Mouse (Mus musculus): ENCODE data around the gene Lrp4. TPM values are rescaled to one million over a fixed set of nuclear protein-coding genes. Genes with fewer than 3 reads are reported as not detected.

Gene Lrp4
- total RNA-seq, 4 experiments from 2014 or later, result 6.9 to 9.4 (median 9.2) TPM

DNA sequence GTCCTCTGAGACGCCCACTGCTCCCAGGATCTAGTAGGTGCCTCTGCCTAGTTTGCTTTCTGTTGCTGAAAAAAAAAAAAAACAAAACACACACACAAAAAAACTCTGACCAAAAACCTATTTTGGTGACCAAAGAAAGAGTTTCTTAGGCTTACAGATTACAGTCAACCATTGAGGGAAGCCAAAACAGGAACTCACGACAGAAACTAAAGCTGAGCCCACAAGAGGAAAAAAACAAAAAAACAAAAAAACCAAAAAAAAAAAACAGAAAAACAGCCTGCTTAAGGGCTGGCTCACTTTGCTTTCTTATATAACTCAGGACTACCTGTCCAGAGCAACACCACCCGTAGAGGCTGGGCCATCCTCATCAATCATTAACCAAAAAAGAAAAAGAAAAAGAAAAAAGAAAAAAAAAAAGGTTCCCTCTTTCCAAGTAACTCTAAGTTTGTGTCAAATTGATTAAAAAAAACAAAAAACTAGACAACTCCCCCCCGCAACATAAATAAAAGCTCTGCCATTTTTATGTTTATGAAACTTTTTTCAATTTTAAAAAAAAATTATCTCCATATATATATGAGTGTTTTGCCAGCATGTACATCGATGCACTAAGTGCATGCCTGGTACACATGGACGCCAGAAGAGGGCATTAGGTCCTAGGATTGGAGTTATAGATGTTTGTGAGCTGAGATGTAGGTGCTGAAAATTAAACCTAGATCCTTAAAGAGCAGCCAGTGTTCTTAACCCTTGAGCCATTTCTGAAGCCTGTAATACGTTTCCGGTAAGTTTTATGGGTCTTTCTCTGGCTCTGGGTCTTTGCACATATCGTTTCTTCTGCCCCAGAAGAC lies 3.9 kb upstream of the Lrp4 start:
- DNase-seq (ENCODE audit: low spot score in 2 of 2), result no peak

DNA sequence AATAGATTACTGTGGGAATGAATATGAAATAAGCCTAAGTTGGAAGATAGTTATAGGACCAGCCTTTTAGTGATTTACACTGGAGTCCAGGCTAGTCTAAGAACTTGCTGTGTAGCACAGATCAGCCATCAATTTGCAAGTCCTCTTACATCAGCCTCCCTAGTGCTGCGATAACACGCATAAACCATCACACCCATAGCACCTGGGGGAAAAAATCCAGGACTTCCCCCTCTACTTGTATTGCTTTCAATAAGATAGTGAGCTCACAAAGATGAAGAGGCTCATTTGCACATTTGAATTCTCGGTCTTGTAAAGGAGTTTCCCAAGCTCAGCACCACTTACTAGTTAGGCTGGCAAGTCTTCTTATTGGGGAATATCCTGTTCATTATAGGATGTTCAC lies 2.9 kb upstream of the Lrp4 start:
- no peak for DNase-seq (ENCODE audit: low spot score in 2 of 2)

DNA sequence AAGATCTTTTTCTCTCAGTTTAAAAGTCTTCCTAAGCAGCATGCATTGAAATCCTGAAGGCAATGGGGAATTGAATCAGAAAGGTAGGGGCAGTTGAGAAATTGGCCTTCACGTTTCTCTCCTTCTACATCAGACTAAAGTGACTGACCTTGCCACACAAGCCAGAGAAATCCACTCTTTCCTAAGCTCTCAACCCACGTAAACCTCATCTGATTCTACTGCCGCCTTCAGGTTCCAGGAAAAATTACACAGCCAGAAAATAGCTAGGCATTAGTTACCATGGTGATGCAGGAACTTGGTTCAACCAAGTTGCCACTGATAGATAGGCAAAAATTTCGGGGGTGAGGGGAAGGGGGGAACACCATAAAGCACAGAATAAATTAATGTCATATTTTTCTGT lies 1.5 kb upstream of the Lrp4 start:
- DNase-seq (ENCODE audit: low spot score in 2 of 2), result no peak

DNA sequence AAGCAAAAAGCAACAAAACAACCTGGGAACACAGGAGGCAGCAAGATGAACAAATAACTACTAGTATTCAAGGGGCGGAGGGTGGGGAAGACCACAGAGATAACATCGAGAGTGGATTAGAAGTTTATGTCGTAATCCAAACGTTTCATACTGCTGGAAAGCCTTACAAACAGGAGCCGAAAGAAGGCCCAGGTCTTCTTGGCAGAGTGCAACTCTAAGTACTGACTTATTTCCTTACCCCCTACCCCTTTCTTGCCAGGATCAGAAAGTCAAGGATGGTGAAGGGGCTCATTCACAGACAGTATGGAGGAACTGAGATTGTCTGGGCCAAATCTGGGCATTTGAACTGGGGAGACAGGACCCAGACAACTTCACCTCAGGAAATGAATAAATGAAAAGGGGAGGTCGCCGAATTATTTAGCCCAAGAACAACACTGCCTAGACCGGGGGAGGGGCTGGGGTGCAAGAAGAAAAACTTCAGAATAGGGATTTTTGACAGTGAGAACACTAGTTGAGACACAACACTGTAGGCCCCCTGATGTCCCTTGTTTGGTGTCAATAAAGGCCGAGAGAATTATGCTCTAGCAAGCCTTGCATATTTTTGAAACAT lies 715 bp upstream of the Lrp4 start:
- DNase-seq (ENCODE audit: low spot score in 2 of 2), result no peak

DNA sequence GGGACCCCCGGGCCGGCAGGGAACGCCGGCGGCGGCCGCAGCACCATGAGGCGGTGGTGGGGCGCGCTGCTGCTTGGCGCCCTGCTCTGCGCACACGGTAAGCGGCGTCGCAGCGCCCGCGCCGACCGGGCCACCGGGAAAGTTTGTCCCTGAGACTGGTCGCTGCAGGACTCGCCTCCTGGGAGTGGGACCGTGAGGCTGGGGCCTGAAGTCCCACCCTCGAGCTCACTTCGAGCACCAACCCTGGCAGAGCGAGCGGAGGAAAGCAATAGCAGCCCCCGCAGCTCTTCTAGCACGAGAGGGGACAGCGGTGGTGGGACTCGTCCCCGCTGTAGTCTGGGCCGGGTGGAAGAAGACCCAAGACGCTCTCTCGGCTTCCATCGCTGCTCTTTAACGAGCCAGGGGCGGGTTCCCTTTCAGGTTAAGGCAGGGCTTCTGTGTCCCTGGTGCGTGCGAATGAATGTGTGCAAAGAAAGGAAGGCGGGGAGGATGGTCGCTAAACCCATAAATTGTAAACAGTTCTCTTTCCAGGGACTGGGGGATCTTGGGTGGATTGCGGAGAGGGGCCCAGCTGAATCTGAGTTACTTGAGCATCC lies 443 bp downstream of the Lrp4 start:
- no peak for DNase-seq (ENCODE audit: low spot score in 2 of 2)

DNA sequence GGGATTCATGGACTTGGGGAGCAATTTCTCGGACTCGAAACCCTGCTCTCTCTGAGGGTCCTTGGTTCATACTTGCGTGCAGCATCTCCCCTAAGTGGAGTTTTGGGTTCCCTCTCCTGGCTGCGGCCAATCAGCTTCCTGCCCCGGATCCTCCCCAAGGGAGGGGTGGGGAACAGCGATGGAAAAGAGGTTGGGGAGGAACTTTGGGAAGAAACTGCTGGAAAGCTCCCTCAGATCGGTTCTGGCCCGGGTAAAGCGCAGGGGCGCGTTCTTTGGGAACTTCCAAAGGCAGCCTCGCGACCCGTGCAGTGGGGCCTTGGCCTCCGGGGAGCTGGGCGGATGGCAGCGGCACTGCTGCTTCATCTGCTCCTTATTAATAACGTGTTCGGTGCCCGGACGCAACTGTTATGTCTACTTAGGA lies 951 bp downstream of the Lrp4 start:
- peak in 1 of 2 experiments; percentile 39 for DNase-seq (ENCODE audit: low spot score in 2 of 2)

DNA sequence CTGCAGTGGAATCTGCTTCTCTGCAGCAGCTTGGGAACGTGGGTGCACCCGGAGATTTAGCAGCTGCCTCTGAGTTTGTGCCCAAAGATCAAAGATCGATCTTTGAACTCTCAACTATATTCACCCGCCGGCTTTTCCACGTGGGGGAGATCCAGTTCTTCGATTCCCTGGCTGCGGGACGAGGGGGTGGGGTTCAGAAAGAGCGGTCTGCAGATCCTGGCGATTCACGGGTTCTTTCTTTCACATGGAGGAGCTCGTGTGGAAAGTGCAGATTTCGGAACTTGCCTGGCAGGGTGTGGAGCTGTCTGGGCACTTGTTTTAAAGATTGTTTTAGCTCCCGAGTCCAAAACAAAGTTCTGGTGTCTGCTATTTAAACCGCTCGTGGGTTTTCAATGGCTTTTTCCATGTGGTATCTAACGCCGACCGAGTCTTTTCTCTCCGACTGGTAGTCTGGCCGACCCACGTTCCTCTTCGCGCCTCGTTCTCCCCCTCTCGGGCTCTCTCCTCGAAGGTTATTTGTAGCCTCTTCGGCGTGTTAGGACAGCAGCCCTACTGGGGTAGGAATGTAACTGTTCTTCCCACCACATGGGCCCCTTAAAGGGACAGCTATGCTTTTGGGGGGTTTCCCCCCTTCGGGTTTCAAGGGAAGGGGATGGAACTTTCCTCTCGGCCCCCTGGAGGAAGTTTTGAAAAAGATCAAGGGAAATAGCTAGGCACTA lies 1.5 kb downstream of the Lrp4 start:
- DNase-seq (ENCODE audit: low spot score in 2 of 2), result no peak

DNA sequence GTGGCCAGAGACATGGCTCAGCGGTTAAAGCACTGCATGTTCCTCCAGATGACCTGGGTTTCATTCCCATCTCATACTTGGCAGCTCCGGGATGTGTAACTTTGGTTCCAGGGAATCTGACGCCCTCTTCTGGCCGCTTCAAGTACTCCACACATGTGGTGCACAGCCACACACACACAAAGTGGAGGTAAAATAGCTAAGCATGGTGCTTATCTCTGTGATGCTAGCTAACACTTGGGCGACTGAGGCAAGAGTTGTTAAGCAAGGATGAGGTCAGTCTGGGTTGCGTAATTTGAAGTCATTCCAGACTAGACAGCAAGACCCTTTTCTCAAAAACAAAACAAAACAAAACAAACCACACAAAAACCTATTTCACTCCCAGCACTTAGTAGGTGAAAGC lies 2.8 kb downstream of the Lrp4 start:
- DNase-seq (ENCODE audit: low spot score in 2 of 2), result no peak

DNA sequence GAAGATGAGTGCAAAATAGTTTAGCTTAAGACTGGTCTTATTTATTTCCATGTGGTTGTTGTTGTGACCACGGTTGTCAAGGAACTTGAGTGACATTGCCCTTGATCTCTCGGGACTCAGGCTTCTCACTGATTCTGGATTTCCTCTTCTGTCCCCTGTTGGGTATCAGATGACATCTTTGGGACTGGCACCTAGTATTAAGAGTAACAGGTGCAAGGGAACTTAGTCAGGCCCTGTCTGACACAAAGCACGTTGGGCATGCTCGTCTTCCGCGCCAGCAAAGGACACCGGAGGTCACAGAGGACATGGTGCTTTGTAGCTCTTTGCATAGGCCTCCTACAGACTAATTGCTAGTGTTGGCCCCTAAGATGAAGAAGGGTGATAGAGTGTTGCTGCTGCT lies 3.5 kb downstream of the Lrp4 start:
- peak in 1 of 2 experiments; percentile 46 for DNase-seq (ENCODE audit: low spot score in 2 of 2)

DNA sequence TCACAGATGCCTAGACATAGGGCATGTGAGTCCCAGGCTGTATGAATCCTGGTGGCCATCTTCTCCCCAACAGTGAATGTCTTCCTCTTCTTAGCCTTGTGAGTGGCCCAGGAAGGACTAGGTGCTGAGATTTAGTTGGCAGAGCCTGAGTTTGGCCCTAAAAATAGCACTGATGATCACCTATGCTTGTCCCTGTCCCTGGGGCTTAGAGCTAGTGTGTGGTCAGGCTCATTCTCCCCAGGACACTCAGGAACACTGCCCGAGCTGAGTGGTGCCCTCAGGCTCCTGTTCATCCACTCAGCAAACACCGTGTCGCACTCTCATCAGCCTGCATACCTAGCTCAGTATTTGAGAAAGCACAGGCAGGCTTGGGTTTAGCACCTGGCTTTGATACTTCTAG lies 4.0 kb downstream of the Lrp4 start:
- no peak for DNase-seq (ENCODE audit: low spot score in 2 of 2)

DNA sequence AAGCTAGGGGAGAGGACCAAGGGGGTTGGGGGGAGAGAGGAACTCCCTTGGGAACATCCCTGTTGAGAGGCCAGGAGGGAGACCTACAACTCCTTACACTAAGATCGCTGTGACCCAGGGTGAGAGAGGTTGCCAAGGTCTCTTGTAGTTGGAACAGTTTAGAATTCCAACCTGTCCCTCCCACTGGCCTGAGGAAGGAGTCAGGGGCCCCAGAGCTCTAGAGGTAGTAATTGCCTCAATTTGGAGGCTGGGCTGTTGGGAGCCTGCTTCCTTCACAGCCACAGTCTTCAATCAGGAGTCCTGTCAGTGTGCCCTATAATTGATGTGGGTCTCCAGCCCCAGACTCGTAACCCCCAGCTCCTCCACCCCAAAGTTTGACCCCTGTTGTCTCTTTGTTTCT lies 4.9 kb downstream of the Lrp4 start:
- no peak for DNase-seq (ENCODE audit: low spot score in 2 of 2)

DNA sequence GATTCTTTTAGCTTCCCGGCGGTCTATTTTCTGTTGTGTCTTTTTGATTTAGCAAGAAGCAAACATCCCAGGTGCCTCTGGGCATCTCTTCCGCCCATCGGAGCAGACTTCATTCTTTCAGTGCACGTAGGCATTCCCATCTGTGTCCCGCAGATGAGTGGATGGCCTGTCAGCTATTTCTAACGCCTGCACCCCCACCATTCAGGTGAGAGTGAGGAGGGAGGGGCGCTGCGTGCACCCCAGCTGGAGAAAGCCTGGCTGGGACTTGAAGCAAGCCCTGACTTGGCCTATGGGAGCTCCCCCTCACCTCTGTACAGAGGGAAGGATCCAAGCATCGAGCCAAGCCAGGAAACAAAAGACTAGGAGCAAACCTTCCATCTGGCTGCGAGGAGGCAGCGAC lies 5.4 kb downstream of the Lrp4 start:
- DNase-seq (ENCODE audit: low spot score in 2 of 2), result no peak

DNA sequence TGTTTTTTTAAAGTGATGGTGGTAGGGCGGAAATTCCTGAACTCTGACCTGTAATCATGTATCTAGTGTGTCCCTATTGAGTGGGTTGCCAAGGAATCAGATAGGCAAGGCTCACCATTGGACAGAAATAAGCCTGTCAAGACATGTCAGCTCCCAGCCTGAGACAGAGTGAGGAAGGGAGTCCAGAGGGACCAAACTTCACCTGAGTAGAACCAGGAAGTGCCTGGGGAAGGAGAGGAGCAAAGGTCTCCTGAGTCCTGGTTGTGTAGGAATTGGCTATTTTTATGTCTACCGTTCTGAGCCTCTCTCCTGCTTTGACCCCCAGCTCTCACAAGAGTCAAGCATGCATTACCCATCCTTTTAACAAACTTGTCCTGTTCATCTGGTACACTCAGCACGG lies 8.6 kb downstream of the Lrp4 start:
- DNase-seq (ENCODE audit: low spot score in 2 of 2), result no peak

DNA sequence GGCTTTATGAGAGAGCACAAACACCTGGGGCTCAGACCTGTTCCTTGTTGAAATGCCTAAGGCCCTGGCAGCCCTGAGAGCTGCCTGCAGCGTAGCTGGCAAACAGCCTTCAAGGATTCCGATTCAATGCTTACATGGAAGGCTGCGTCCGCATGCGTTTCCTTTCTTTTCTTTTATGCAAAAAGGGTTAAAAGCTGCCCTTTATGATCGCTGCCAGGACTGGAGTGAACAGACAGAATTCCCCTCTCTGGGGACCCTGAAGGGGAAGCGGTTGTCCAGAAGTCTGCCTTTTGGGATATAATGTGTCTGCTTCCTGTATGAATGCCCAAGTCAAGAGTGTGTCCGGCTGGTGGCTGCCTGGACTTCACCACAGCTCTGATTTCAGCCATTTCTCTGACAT lies 10.3 kb downstream of the Lrp4 start:
- DNase-seq (ENCODE audit: low spot score in 2 of 2), result no peak

DNA sequence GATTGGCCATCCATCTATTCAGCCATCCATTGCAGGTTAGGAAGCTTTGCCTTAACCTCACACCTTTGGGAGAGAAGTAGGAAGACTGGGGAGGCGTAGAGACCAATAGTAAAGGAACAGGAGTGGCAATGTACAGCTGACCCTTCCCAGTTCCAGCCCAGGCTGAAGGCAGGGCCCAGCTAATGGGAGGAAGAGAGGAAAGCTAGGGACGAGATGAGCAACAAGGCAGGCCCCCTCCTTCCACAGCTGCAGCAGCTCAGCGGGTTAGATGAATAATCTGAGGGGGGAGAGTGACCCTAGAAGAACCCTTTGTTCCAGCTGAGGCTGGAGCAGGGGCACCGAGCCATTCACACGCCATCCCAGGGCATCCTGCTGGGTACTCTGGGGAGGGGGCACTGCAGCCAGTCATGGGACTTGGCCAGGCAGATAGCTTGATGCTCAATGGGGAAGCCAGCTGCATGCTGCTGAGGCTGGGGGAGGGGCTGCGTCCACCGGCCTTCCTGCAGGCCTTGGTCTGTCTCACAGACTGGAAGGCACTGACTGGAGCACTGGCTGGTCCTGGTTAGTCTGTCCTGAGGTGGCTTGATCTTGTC lies 12.8 kb downstream of the Lrp4 start:
- DNase-seq (ENCODE audit: low spot score in 2 of 2), result no peak

DNA sequence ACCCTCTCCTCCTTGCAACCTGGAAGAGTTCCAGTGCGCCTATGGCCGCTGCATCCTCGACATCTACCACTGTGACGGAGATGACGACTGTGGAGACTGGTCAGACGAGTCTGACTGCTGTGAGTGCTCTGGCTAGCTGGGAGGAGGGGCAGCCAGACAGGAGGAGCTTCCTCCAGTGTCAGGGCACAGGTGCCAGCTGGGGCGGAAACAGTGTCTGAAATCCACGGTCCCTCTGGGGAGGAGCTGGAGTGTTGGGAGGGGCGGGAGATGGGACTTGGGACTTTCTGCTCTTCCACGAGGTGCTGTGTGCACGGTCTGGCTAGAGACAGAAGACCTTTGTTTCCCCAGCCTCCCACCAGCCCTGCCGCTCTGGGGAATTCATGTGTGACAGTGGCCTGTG lies 17.0 kb downstream of the Lrp4 start:
- no peak for DNase-seq (ENCODE audit: low spot score in 2 of 2)

DNA sequence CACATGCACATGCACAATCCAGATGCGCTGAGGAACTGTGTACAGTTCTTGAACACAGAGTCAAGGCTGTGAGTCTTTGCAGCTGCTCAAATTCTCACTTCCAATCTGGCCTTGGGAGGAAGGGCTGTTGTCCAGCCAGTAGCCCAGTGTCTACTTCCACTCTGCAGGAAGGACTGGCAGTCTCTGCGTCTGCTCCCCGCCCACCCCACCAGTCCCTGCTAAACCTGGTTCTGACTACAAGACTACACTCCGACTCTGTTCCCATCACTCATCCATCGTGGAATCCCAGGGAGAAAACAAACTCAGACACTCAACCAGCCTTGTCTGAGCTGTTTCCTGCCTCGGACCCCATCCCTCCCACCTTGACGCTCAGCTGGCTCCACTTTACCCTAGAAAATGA lies 18.5 kb downstream of the Lrp4 start:
- DNase-seq (ENCODE audit: low spot score in 2 of 2), result no peak

DNA sequence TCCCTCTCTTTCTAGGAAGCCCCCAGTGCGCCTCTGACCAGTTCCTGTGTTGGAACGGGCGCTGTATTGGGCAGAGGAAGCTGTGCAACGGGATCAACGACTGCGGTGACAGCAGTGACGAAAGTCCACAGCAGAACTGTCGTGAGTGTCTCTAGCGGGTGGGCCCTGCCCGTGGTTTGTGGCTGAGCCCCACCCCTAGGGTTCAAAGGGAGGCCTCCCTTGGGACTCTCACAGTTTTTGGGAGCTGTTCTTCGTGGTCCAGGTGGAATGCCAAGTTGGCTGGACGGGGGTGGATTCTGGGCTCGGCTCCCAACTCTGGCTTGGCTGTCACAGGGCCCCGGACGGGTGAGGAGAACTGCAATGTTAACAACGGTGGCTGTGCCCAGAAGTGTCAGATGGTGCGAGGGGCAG lies 18.9 kb downstream of the Lrp4 start:
- peak; percentile 40 to 41 for DNase-seq (ENCODE audit: low spot score in 2 of 2)

DNA sequence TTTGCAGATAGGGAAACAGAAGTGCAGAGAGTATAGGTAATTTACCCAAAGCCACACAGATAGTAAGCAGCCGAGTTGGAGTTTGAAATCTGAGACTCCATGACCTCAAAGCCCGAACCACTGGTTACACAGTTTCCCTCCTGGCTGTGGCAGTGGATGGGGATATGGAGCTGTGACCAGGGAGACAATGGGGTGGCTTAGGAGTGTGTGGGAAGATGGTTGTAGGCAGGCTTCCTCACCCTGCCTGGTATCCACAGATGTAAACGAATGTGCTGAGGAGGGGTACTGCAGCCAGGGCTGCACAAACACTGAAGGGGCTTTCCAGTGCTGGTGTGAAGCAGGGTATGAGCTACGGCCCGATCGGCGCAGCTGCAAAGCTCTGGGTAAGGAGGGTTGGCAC lies 19.5 kb downstream of the Lrp4 start:
- no peak for DNase-seq (ENCODE audit: low spot score in 2 of 2)

DNA sequence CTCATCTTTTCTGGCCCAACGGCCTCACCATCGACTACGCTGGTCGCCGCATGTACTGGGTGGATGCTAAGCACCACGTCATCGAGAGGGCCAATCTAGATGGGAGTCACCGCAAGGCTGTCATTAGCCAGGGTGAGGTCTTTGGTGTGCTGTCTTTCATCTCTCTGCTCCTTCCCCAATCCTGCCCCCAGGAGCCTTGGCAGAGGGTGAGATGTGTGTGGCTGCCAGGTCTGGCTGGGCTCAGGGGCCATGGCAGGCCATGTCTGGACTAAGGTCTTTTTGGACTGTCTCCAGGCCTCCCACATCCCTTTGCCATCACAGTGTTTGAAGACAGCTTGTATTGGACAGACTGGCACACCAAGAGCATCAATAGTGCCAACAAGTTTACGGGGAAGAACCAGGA lies 23.1 kb downstream of the Lrp4 start:
- DNase-seq (ENCODE audit: low spot score in 2 of 2), result no peak

DNA sequence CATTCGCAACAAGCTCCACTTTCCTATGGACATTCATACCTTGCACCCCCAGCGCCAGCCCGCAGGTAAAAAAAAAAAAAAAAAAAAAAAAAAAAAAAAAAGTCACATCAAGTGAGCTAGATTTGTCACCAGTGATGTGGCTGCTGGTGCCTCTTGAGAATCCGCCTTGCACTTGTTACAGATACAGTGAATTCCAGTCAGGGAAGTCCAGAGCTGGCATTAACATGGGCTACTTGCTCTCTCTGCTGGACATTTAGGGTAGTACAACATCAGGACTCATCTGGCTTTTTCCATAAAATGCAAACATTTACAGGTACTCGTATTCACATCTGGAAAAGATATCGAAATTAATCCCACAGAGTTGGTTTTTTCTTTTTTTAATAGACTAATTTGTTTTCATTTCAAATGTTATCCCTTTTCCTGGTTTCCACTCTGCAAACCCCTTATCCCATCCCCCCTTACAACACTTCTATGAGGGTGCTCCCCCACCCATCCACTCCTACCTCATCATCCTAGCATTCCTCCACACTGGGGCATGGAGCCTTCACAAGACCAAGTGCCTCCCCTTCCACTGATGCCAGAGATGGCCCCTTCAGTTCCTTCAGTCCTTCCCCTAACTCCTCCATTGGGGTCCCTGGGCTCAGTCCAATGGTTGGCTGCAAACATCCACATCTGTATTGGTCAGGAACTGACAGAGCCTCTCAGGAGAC lies 23.6 kb downstream of the Lrp4 start:
- no peak for DNase-seq (ENCODE audit: low spot score in 2 of 2)

Data from gastrocnemius, adult 8-10 months (tissue).